Mouse (Mus musculus) left cerebral cortex, postnatal 36 days (tissue): Measurements from ENCODE around the gene Cypt14. TPM values are rescaled to one million over a fixed set of nuclear protein-coding genes. Genes with fewer than 3 reads are reported as not detected.
"Not testable (repeated sequence)": the region's sequence is repeated elsewhere in the genome, so short reads cannot be mapped to it uniquely, and the experiment has no call there.

ENCODE experiments used
- DNase-seq, 2 experiments: peaks; one replicate each; pipeline ENCODE4 v3.0.0; 2021 to 2022; ENCODE audit warnings: low spot score in 2 of 2, mixed read lengths in 1 of 2
- intact Hi-C: fragments of 180-260 bp; cut with DNase I; formaldehyde crosslinking; loops from one replicate; pipeline ENCODE4 v1.15.1; 2025
- total RNA-seq, 2 experiments: library from RNA; stranded (reverse); gene quantifications; 2 replicates each; pipeline ENCODE4 v1.2.3; 2021

Cypt14 gene
- not detected for total RNA-seq

GRCm38 (mm10) chrX:39863504-39863903 is at the start of gene Cypt14:
Cypt14 (minus strand) TSS chrX:39863604.
- intact Hi-C loops, DNase-seq: not testable (repeated sequence)
